Mouse (Mus musculus) intestine, postnatal 0 days (tissue): Measurements from ENCODE around the gene Mmp25. TPM values are rescaled to one million over a fixed set of nuclear protein-coding genes. Genes with fewer than 3 reads are reported as not detected.

Experiments
- ATAC-seq: fragments of 200-750 bp; cut with Nextera tagmentation; 2 replicates; pipeline ENCODE4 v1.8.0; 2017; ENCODE audit warnings: mild to moderate bottlenecking, moderate TSS enrichment, moderate library complexity
- H3K27ac ChIP-seq: fragments of 300-500 bp; sonication (generic); 2 replicates; pipeline ENCODE4 v1.5.1; 2014; ENCODE audit warnings: mild to moderate bottlenecking, low read depth, low read length, moderate library complexity
- H3K27me3 ChIP-seq: fragments of 300-500 bp; sonication (generic); replicated peaks from 2 replicates; pipeline ENCODE4 v1.6.1; 2014; ENCODE audit warnings: low read length, mixed read lengths; ENCODE audit not compliant: control insufficient read depth, insufficient read depth
- H3K36me3 ChIP-seq: fragments of 300-500 bp; sonication (generic); 2 replicates; pipeline ENCODE4 v1.6.1; 2014; ENCODE audit warnings: mild to moderate bottlenecking, moderate library complexity; ENCODE audit not compliant: control insufficient read depth, insufficient read depth
- H3K4me1 ChIP-seq: fragments of 300-500 bp; sonication (generic); replicated peaks from 2 replicates; pipeline ENCODE4 v1.6.1; 2014; ENCODE audit warnings: antibody characterized with exemption, low read length, mixed read lengths; ENCODE audit not compliant: control insufficient read depth, insufficient read depth
- H3K4me2 ChIP-seq: fragments of 300-500 bp; sonication (generic); replicated peaks from 2 replicates; pipeline ENCODE4 v1.6.1; 2014; ENCODE audit warnings: low read depth, mild to moderate bottlenecking, moderate library complexity
- H3K4me3 ChIP-seq: fragments of 300-500 bp; sonication (generic); 2 replicates; pipeline ENCODE4 v1.5.1; 2014; ENCODE audit warnings: low read depth, low read length
- H3K9ac ChIP-seq: fragments of 300-500 bp; sonication (generic); 2 replicates; pipeline ENCODE4 v1.6.1; 2014; ENCODE audit warnings: mild to moderate bottlenecking, low read depth, low read length
- H3K9me3 ChIP-seq: fragments of 300-500 bp; sonication (generic); 2 replicates; pipeline ENCODE4 v1.6.1; 2016; ENCODE audit warnings: mixed run types; ENCODE audit not compliant: control insufficient read depth
- CTCF ChIP-seq: sonication (generic); IDR thresholded peaks from 2 replicates; pipeline ENCODE4 v1.5.1; 2016; ENCODE audit warnings: low read depth, mild to moderate bottlenecking, control low read depth, antibody characterized with exemption, moderate library complexity
- WGBS: fragments of 180-500 bp; shearing (Covaris S2); extraction: QIAGEN DNeasy Blood & Tissue Kit; methylation state at CpG from one replicate; pipeline ENCODE4 v1.1.7; 2014; 5-methylcytosine and 5-hydroxymethylcytosine counted together
- polyA plus RNA-seq: library from polyadenylated mRNA; unstranded; fragments of >200 nt; fragmentation: Nextera tagmentation; extraction: Ambion mirVana; gene quantifications from 2 replicates; pipeline ENCODE4 v1.2.1, GENCODE M21; 2015

Mmp25 gene
- polyA plus RNA-seq, 1 experiment from 2014 or later, result 0.13 TPM

DNA sequence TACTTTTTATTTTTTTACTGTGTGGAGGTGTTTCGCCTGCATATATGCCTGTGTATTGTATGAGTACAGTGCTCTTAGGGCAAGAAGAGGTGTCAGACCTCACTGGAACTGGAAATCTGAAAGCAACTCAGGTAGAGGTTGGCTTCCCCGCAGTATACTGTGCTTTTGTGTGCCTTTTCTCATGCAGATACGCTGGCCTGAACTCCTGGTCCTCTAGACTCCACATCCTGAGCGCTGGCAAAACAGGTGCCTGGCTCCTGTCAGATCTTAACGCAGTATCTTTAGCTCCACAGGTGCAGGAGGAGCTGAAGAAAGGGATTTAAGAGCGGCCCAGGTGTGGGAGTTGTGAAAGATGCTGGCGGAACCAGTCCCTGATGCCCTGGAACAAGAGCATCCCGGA is 39.9 kb downstream of the Mmp25 start:
- H3K4me2 ChIP-seq, result no peak overlapping the region
- H3K9me3 ChIP-seq, result no peaks in the 10 kb centered on the region
- H3K4me3 ChIP-seq, result no peak overlapping the region
- ATAC-seq, result no peak
- H3K36me3 ChIP-seq, result no peaks in the 10 kb centered on the region
- 86% methylated on average over 8 of the region's 8 CpGs for WGBS
- no peaks in the 10 kb centered on the region for H3K4me1 ChIP-seq
- H3K27me3 ChIP-seq, result no peaks in the 10 kb centered on the region
- no peak overlapping the region for H3K27ac ChIP-seq
- no peak overlapping the region for H3K9ac ChIP-seq
- TF ChIP-seq CTCF, result no peak

- Histone ChIP-seq H3K27me3 (no peaks in the 10 kb centered on the region), H3K4me2 (no peak overlapping the region), H3K9me3 (no peaks in the 10 kb centered on the region), H3K9ac (no peak overlapping the region), H3K27ac (no peak overlapping the region), H3K4me1 (peaks cover 4% of the 10 kb centered on the region; the same call in 1 of the 2 replicates), H3K36me3 (no peaks in the 10 kb centered on the region), H3K4me3 (no peak overlapping the region)
- TF ChIP-seq CTCF, result peak; percentile 43
- ATAC-seq, result no peak
- WGBS, result 82% methylated on average over 7 of the region's 7 CpGs
These were observed 40.7 kb downstream of the Mmp25 start for GRCm38 (mm10) chr17:23604394-23604793.

GRCm38 (mm10) chr17:23603542-23603941 is 41.5 kb downstream of the Mmp25 start:
- 72% methylated on average over 2 of the region's 2 CpGs for WGBS

GRCm38 (mm10) chr17:23603077-23603476 is 42.0 kb downstream of the Mmp25 start:
- Histone ChIP-seq H3K9me3 (no peaks in the 10 kb centered on the region), H3K27me3 (no peaks in the 10 kb centered on the region), H3K4me3 (no peak overlapping the region), H3K27ac (no peak overlapping the region), H3K9ac (no peak overlapping the region), H3K4me2 (no peak overlapping the region), H3K4me1 (peaks cover 4% of the 10 kb centered on the region; the same call in 1 of the 2 replicates), H3K36me3 (no peaks in the 10 kb centered on the region)
- TF ChIP-seq CTCF, result no peak
- WGBS, result 58% methylated on average over 8 of the region's 8 CpGs
- ATAC-seq, result no peak

More at GRCm38 (mm10) chr17:23603542-23603941, 41.5 kb downstream of the Mmp25 start:
- Histone ChIP-seq H3K9me3 (no peaks in the 10 kb centered on the region), H3K4me3 (no peak overlapping the region), H3K9ac (no peak overlapping the region), H3K4me2 (no peak overlapping the region), H3K36me3 (no peaks in the 10 kb centered on the region), H3K27me3 (no peaks in the 10 kb centered on the region), H3K27ac (no peak overlapping the region), H3K4me1 (peaks cover 4% of the 10 kb centered on the region; the same call in 1 of the 2 replicates)
- TF ChIP-seq CTCF, result peak; percentile 72
- ATAC-seq, result no peak

DNA sequence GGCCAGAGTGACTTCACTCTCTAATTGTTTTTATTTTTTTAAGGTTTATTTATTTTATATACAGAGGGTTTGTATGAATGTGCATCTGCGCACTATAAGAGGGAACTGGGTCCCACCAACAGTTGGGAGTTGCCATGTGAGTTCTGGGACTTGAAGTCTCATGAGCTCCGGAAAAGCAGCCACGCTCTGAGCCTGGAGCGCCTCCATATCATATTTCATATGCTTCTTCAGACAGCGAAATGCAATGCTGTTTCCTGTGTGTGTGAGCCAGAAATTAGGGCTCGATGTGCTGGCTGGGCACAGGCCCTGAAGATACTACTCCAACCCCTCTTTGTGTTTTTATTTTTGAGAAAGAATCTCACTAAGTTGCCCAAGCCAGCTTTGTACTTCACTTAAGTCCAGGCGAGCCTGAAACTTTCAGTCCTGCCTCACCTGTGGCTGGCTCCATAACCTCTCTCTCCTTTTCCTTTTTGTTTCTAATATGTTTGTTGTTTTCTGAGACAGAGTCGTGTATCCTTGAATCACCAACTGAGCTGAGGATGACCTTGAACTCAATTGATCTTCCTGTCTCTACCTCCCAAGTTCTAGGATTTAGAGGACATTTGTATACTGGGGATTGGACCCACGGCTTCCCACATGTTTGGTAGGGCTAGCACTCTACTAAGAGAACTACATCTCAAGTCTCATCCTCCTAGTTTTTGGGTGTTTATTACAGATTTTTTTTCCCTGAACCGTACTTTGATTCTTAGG is 43.1 kb downstream of the Mmp25 start:
- H3K4me3 ChIP-seq, result no peak overlapping the region
- H3K9ac ChIP-seq, result no peak overlapping the region
- no peak overlapping the region for H3K27ac ChIP-seq
- H3K9me3 ChIP-seq, result no peaks in the 10 kb centered on the region
- TF ChIP-seq CTCF, result no peak
- H3K4me2 ChIP-seq, result no peak overlapping the region
- H3K36me3 ChIP-seq, result no peaks in the 10 kb centered on the region
- peaks cover 4% of the 10 kb centered on the region; the same call in 1 of the 2 replicates for H3K4me1 ChIP-seq
- WGBS, result 54% methylated on average over 10 of the region's 10 CpGs
- ATAC-seq, result no peak
- H3K27me3 ChIP-seq, result no peaks in the 10 kb centered on the region

GRCm38 (mm10) chr17:23600641-23601622 is 44.1 kb downstream of the Mmp25 start, which contains the start of gene Zscan10:
Gene Zscan10, plus strand, starts transcription at chr17:23600856.
- peaks cover 4% of the 10 kb centered on the region; the same call in 1 of the 2 replicates for H3K4me1 ChIP-seq
- peak within 1 kb of the TSS; percentile 81; the same call in 1 of the 2 replicates for H3K27ac ChIP-seq
- 0 out of 2 replicates have a peak within 1 kb of the TSS, but pooled peaks have one; percentile 54 for H3K9ac ChIP-seq
- no peak for ATAC-seq
- H3K4me2 ChIP-seq, result peak within 1 kb of the TSS; percentile 86
- no peaks in the 10 kb centered on the region for H3K36me3 ChIP-seq
- peak within 1 kb of the TSS; percentile 53 for H3K4me3 ChIP-seq
- no peak for TF ChIP-seq CTCF
- no peaks in the 10 kb centered on the region for H3K9me3 ChIP-seq
- 72% methylated on average over 15 of the region's 15 CpGs for whole genome bisulfite sequencing
- no peaks in the 10 kb centered on the region for H3K27me3 ChIP-seq
